10 mouse cellular contexts compared by ENCODE assay signal in the genomic region with DNA sequence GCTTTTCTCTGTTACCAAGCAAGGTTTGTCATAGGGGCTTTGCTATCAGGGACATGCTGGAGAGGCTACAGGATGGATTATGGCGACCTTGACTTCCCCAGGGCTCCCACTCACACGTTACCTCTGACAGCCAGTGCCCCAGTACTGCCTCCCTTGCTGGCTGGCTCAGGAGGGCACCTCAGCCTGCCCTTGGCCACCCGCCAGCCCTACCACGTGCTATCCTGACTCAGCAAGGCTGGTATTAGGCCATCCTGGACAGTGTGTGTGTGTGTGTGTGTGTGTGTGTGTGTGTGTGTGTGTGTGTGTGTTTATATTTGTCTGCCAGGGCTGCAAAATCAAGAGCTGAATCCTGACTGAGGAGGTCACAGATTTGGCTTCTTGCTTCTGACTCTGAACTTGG. TPM values are rescaled to one million over a fixed set of nuclear protein-coding genes. Genes with fewer than 3 reads are reported as not detected.
A peak's percentile ranks its signal among the peaks of the same experiment; 100 is the strongest.
DNase-seq lines count a peak whose midpoint lies in the region; ATAC-seq and TF ChIP-seq lines count a peak whose summit lies in the region.
"Had no signal": no experiment of that assay in that cellular context is flagged by ENCODE, and none has a peak within 500 bp of the region (broad histone marks: within the 10 kb centered on the region; RNA-seq: fewer than 3 reads in every experiment).

No protein-coding gene starts in this region.

- DNase-seq in 3T3-L1 (ENCODE audit: low read depth, low spot score), result peak; percentile 73
- DNase-seq in adipocyte (ENCODE audit: low spot score), result peak; percentile 93
- DNase-seq in liver, postnatal 0 days, result peak; percentile 86
- DNase-seq in neural tube, embryonic 10.5 days (ENCODE audit: extremely low spot score, low spot score), result no peak
- DNase-seq in thymus, postnatal 0 days (ENCODE audit: low spot score), result no peak

- no peak overlapping the region for H3K4me3 ChIP-seq in heart, embryonic 15.5 days
- no peak overlapping the region for H3K4me3 ChIP-seq in liver, postnatal 0 days (ENCODE audit: low read depth, low read length)
- no peak overlapping the region for H3K4me3 ChIP-seq in stomach, embryonic 16.5 days (replicated peaks; ENCODE audit: low read length)
- no peak overlapping the region for H3K4me3 ChIP-seq in hindbrain, embryonic 12.5 days
- H3K4me3 ChIP-seq: hindbrain, embryonic 15.5 days; neural tube, embryonic 12.5 days had no signal

- H3K4me2 ChIP-seq in heart, embryonic 15.5 days, result no peak overlapping the region
- no peak overlapping the region for H3K4me2 ChIP-seq in liver, postnatal 0 days (ENCODE audit: low read depth, low read length)
- no peak overlapping the region for H3K4me2 ChIP-seq in stomach, embryonic 16.5 days (ENCODE audit: low read depth, low read length)
- H3K4me2 ChIP-seq in hindbrain, embryonic 12.5 days (replicated peaks), result no peak overlapping the region
- H3K4me2 ChIP-seq: hindbrain, embryonic 15.5 days; neural tube, embryonic 12.5 days had no signal

- no peak for TF ChIP-seq CTCF in liver, postnatal 0 days (IDR thresholded peaks at IDR 0.05; ENCODE audit: low read depth)

- no peaks in the 10 kb centered on the region for H3K9me3 ChIP-seq in heart, embryonic 15.5 days (replicated peaks)
- no peaks in the 10 kb centered on the region for H3K9me3 ChIP-seq in liver, postnatal 0 days (ENCODE audit: low read length)
- H3K9me3 ChIP-seq in stomach, embryonic 16.5 days (replicated peaks; ENCODE audit: control insufficient read depth, low read length), result no peaks in the 10 kb centered on the region
- H3K9me3 ChIP-seq in hindbrain, embryonic 12.5 days (replicated peaks), result no peaks in the 10 kb centered on the region
- H3K9me3 ChIP-seq: hindbrain, embryonic 15.5 days; neural tube, embryonic 12.5 days had no signal

- no peaks in the 10 kb centered on the region for H3K36me3 ChIP-seq in heart, embryonic 15.5 days
- H3K36me3 ChIP-seq in liver, postnatal 0 days (replicated peaks; ENCODE audit: insufficient read depth, low read length), result no peaks in the 10 kb centered on the region
- no peaks in the 10 kb centered on the region for H3K36me3 ChIP-seq in stomach, embryonic 16.5 days (ENCODE audit: control insufficient read depth, insufficient read depth, low read length)
- H3K36me3 ChIP-seq in hindbrain, embryonic 12.5 days, result no peaks in the 10 kb centered on the region
- H3K36me3 ChIP-seq: hindbrain, embryonic 15.5 days; neural tube, embryonic 12.5 days had no signal

- H3K27me3 ChIP-seq in heart, embryonic 15.5 days, result peaks cover 9% of the 10 kb centered on the region; the same call in 1 of the 2 replicates
- no peaks in the 10 kb centered on the region for H3K27me3 ChIP-seq in liver, postnatal 0 days (ENCODE audit: insufficient read depth, low read length)
- no peaks in the 10 kb centered on the region for H3K27me3 ChIP-seq in stomach, embryonic 16.5 days (ENCODE audit: control insufficient read depth, insufficient read depth, low read length)
- no peaks in the 10 kb centered on the region for H3K27me3 ChIP-seq in hindbrain, embryonic 12.5 days
- H3K27me3 ChIP-seq: hindbrain, embryonic 15.5 days; neural tube, embryonic 12.5 days had no signal

- 23% methylated on average over 4 of the region's 4 CpGs for WGBS in heart, embryonic 15.5 days
- 12% methylated on average over 4 of the region's 4 CpGs for WGBS in liver, postnatal 0 days (ENCODE audit: insufficient replicate concordance)
- 19% methylated on average over 4 of the region's 4 CpGs for WGBS in stomach, embryonic 16.5 days
- 53% methylated on average over 4 of the region's 4 CpGs for WGBS in hindbrain, embryonic 12.5 days

- no peak overlapping the region for H3K9ac ChIP-seq in heart, embryonic 15.5 days
- no peak overlapping the region for H3K9ac ChIP-seq in liver, postnatal 0 days (replicated peaks)
- no peak overlapping the region for H3K9ac ChIP-seq in stomach, embryonic 16.5 days (ENCODE audit: low read length)
- H3K9ac ChIP-seq in hindbrain, embryonic 12.5 days, result no peak overlapping the region
- H3K9ac ChIP-seq: hindbrain, embryonic 15.5 days; neural tube, embryonic 12.5 days had no signal

- H3K27ac ChIP-seq in heart, embryonic 15.5 days, result peak overlapping the region; percentile 11; the same call in 1 of the 2 replicates
- H3K27ac ChIP-seq in liver, postnatal 0 days (ENCODE audit: low read depth), result no peak overlapping the region
- H3K27ac ChIP-seq in stomach, embryonic 16.5 days (ENCODE audit: low read length), result peak overlapping the region; percentile 67
- no peak overlapping the region for H3K27ac ChIP-seq in hindbrain, embryonic 12.5 days
- H3K27ac ChIP-seq: hindbrain, embryonic 15.5 days; neural tube, embryonic 12.5 days had no signal

- TF ChIP-seq EP300 in liver, postnatal 0 days (IDR thresholded peaks at IDR 0.05; ENCODE audit: low read depth), result no peak

- H3K4me1 ChIP-seq in heart, embryonic 15.5 days (replicated peaks), result peaks cover 23% of the 10 kb centered on the region
- H3K4me1 ChIP-seq in liver, postnatal 0 days (ENCODE audit: insufficient read depth), result peaks cover 13% of the 10 kb centered on the region
- H3K4me1 ChIP-seq in stomach, embryonic 16.5 days (ENCODE audit: control insufficient read depth, insufficient read depth, low read length), result peaks cover 24% of the 10 kb centered on the region
- H3K4me1 ChIP-seq in hindbrain, embryonic 12.5 days, result no peaks in the 10 kb centered on the region
- H3K4me1 ChIP-seq: hindbrain, embryonic 15.5 days; neural tube, embryonic 12.5 days had no signal

- ATAC-seq in heart, embryonic 15.5 days (replicated peaks; ENCODE audit: insufficient number of reproducible peaks, insufficient read depth, low FRiP score, low read depth), result peak; percentile 87
- peak; percentile 94 for ATAC-seq in liver, postnatal 0 days
- ATAC-seq in stomach, embryonic 16.5 days (ENCODE audit: insufficient read depth, low FRiP score), result peak; percentile 81
- ATAC-seq in hindbrain, embryonic 12.5 days (ENCODE audit: low FRiP score), result no peak

RNA-seq across cellular contexts. Expression of a gene that starts 12.6 kb away (rescaled TPM):
- 222 and 235 TPM in 2 replicates for polyA plus RNA-seq in heart, embryonic 15.5 days (2015; fragmentation: Nextera tagmentation; extraction: Ambion mirVana)
- polyA plus RNA-seq in liver, postnatal 0 days (2015; fragmentation: Nextera tagmentation; extraction: Ambion mirVana), result 9.0 and 9.3 TPM in 2 replicates
- polyA plus RNA-seq in stomach, embryonic 16.5 days (2015; fragmentation: Nextera tagmentation; extraction: Ambion mirVana), result 151 and 162 TPM in 2 replicates
- 169 and 187 TPM in 2 replicates for polyA plus RNA-seq in thymus, postnatal 0 days (2015; fragmentation: Nextera tagmentation; extraction: Ambion mirVana)
- 20.8 and 22.7 TPM in 2 replicates for polyA plus RNA-seq in hindbrain, embryonic 12.5 days (2016; fragmentation: Nextera tagmentation; extraction: Ambion mirVana)

RNA-seq across cellular contexts. Expression of a gene that starts 55.4 kb away (rescaled TPM):
- not detected in 2 replicates for polyA plus RNA-seq in heart, embryonic 15.5 days (2015; fragmentation: Nextera tagmentation; extraction: Ambion mirVana)
- polyA plus RNA-seq in liver, postnatal 0 days (2015; fragmentation: Nextera tagmentation; extraction: Ambion mirVana), result not detected in 2 replicates
- not detected in 2 replicates for polyA plus RNA-seq in stomach, embryonic 16.5 days (2015; fragmentation: Nextera tagmentation; extraction: Ambion mirVana)
- polyA plus RNA-seq in thymus, postnatal 0 days (2015; fragmentation: Nextera tagmentation; extraction: Ambion mirVana), result not detected in 2 replicates
- polyA plus RNA-seq in hindbrain, embryonic 12.5 days (2016; fragmentation: Nextera tagmentation; extraction: Ambion mirVana), result not detected in 2 replicates
- polyA plus RNA-seq: hindbrain, embryonic 15.5 days; neural tube, embryonic 12.5 days had no signal

Comparison
In these comparisons a context has a peak if more than half of its experiments do, and no peak if none do; other contexts are left out.
1. DNase-seq: peak in 3T3-L1 (single experiment), adipocyte (single experiment) and liver, postnatal 0 days (single experiment); none in neural tube, embryonic 10.5 days (single experiment) and thymus, postnatal 0 days (single experiment).
2. H3K27ac ChIP-seq: peak in heart, embryonic 15.5 days (single experiment) and stomach, embryonic 16.5 days (single experiment); none in liver, postnatal 0 days (single experiment) and hindbrain, embryonic 12.5 days (single experiment).